Mouse (Mus musculus) brain, embryonic 14.5 days (tissue): ENCODE measurements around the gene Adgrl3.

Experiments used
- CTCF ChIP-seq: fragments of 200-500 bp; IDR thresholded peaks from 2 replicates; pipeline ENCODE4 v1.5.1; 2012; ENCODE audit warnings: inconsistent platforms, mild to moderate bottlenecking, moderate library complexity, borderline replicate concordance; ENCODE audit not compliant: insufficient read depth, insufficient read length; ENCODE audit errors: extremely low read depth
- POLR2A ChIP-seq: fragments of 200-500 bp; IDR thresholded peaks from 2 replicates; pipeline ENCODE4 v1.6.1; 2012; ENCODE audit warnings: mild to moderate bottlenecking, inconsistent platforms, borderline replicate concordance; ENCODE audit not compliant: poor library complexity, insufficient read depth, insufficient read length, severe bottlenecking; ENCODE audit errors: extremely low read depth

- TF ChIP-seq CTCF = no peak
- no peak for TF ChIP-seq POLR2A
Measured at GRCm38 (mm10) chr5:81605646-81606045, 585.7 kb downstream of the Adgrl3 start.
